Comparison of ENCODE assay signal across 1 mouse cellular context in genomic region chr17:56305826-56306225, GRCm38 (mm10).
A peak's percentile ranks its signal among the peaks of the same experiment; 100 is the strongest.
TF ChIP-seq lines count a peak whose summit lies in the region.

No protein-coding gene starts in this region.

TF ChIP-seq in CH12.LX, 34 proteins besides CTCF, POLR2A, EP300 and RAD21:
- no peak for TF ChIP-seq ETS1 (conservative IDR thresholded peaks at IDR 0.05; ENCODE audit: low read depth, low read length)
- peak; percentile 48 for TF ChIP-seq SMC3 (IDR thresholded peaks at IDR 0.05; ENCODE audit: low read depth, low read length)
